Mouse (Mus musculus) MEL (cell line): ENCODE data around the gene Vps26c.

Source experiments
- CTCF ChIP-seq, 3 experiments: IDR thresholded peaks in 2 of 3; conservative IDR thresholded peaks in 1 of 3; 2 replicates each; pipeline ENCODE4 v1.5.1; 2011 to 2012; ENCODE audit warnings: low read length in 3 of 3, low read depth in 2 of 3, mild to moderate bottlenecking in 2 of 3, improper control_type of control experiment in 1 of 3, inconsistent platforms in 1 of 3, mixed read lengths in 1 of 3, moderate library complexity in 1 of 3; ENCODE audit not compliant: control insufficient read depth in 1 of 3, insufficient read depth in 1 of 3, poor library complexity in 1 of 3, severe bottlenecking in 1 of 3
- E2F4 ChIP-seq: IDR thresholded peaks from 2 replicates; pipeline ENCODE4 v1.6.1; 2011; ENCODE audit warnings: low read depth, low read length, improper control_type of control experiment, borderline replicate concordance
- ELF1 ChIP-seq: IDR thresholded peaks from 2 replicates; pipeline ENCODE4 v1.6.1; 2014; ENCODE audit warnings: low read depth, mild to moderate bottlenecking, inconsistent platforms, low read length, improper control_type of control experiment, moderate library complexity
- GATA1 ChIP-seq: IDR thresholded peaks from 2 replicates; pipeline ENCODE4 v1.6.1; 2011; ENCODE audit warnings: low read depth, low read length, improper control_type of control experiment
- MAZ ChIP-seq: IDR thresholded peaks from 2 replicates; pipeline ENCODE4 v1.6.1; 2012; ENCODE audit warnings: low read depth, mild to moderate bottlenecking, inconsistent platforms, low read length, improper control_type of control experiment
- MXI1 ChIP-seq: IDR thresholded peaks from 2 replicates; pipeline ENCODE4 v1.6.1; 2011; ENCODE audit warnings: mild to moderate bottlenecking, low read depth, low read length, improper control_type of control experiment
- POLR2A ChIP-seq, 2 experiments: IDR thresholded peaks; 2 replicates each; pipeline ENCODE4 v1.6.1; 2011 to 2012; ENCODE audit warnings: low read length in 2 of 2, mild to moderate bottlenecking in 2 of 2, control low read depth in 1 of 2, improper control_type of control experiment in 1 of 2, low read depth in 1 of 2, moderate library complexity in 1 of 2; ENCODE audit not compliant: control insufficient read depth in 1 of 2, insufficient read depth in 1 of 2, poor library complexity in 1 of 2
- RAD21 ChIP-seq: IDR thresholded peaks from 2 replicates; pipeline ENCODE4 v1.6.1; 2011; ENCODE audit warnings: mild to moderate bottlenecking, low read depth, low read length, improper control_type of control experiment
- TBP ChIP-seq: IDR thresholded peaks from 2 replicates; pipeline ENCODE4 v1.8.0; 2011; ENCODE audit warnings: low read depth, low read length, improper control_type of control experiment
- ZMIZ1 ChIP-seq: IDR thresholded peaks from 2 replicates; pipeline ENCODE4 v1.6.1; 2012; ENCODE audit warnings: low read depth, mild to moderate bottlenecking, inconsistent platforms, low read length, improper control_type of control experiment, moderate library complexity

DNA sequence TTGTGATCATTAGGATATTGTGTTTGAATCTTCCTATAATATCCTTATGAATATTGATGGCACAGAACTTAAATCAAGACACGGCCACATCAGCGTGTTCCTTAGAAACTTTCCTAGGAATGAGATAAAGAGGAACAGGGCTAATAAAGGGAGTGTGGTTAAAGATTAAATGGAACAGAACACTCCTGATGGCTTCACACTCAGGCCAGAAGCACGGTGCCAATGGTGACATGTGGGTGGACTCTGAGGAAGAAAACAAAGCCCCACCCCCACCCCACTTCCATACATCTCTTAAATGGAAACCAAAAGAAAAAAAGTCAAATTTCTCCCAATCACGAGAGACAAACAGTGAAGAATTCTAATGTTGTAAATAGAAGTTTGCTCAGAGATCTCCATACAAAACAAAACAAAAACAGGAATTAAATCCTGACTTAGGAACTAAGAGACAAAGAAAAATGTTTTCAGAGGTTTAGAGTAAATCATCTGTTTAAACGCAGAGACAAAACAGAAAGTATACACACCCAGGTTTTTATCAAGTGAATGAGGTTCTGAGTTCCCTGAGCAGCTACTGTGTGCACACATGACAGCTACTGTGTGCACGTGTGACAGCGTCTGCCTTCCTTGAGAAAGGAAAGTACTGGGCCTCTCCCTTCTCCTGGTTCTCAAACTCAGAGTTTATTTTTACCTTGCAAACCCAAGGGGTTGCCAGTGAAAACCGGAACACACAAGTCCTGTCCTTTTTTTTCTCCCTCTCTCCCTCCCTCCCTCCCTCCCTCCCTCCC is 19.3 kb upstream of the Vps26c start:
- TF ChIP-seq MAZ (no peak), POLR2A (IDR thresholded peaks at IDR 0.05; ENCODE audit: control insufficient read depth in 1 of 2, insufficient read depth in 1 of 2, low read depth in 1 of 2, low read length in 2 of 2, poor library complexity in 1 of 2) (no peak), RAD21 (no peak), ELF1 (no peak), TBP (no peak), GATA1 (no peak), CTCF (IDR thresholded peaks at IDR 0.05 in 2 of 3, conservative IDR thresholded peaks at IDR 0.05 in 1 of 3; ENCODE audit: control insufficient read depth in 1 of 3, insufficient read depth in 1 of 3, low read depth in 2 of 3, low read length in 3 of 3, poor library complexity in 1 of 3, severe bottlenecking in 1 of 3) (no peak), ZMIZ1 (no peak), MXI1 (0 out of 2 replicates have a peak, but pooled peaks have one; percentile 23), E2F4 (no peak)
